Mouse (Mus musculus): Measurements from ENCODE around the gene Hmga1b. TPM values are rescaled to one million over a fixed set of nuclear protein-coding genes. Genes with fewer than 3 reads are reported as not detected.
"Not testable (repeated sequence)": the region's sequence is repeated elsewhere in the genome, so short reads cannot be mapped to it uniquely, and the experiment has no call there.

Gene Hmga1b
- polyA plus RNA-seq, 1 experiment from 2014 or later: 1.6 TPM

GRCm38 (mm10) chr11:120744121-120744701 lies 18.4 kb upstream of the Hmga1b start:
- no peak overlapping the region for H3K27ac ChIP-seq (ENCODE audit: low read depth)
- H3K4me2 ChIP-seq (ENCODE audit: low read depth, low read length): no peak overlapping the region
- H3K9me3 ChIP-seq (ENCODE audit: low read length): no peaks in the 10 kb centered on the region
- no peak overlapping the region for H3K4me3 ChIP-seq (ENCODE audit: low read depth, low read length)
- H3K4me1 ChIP-seq (ENCODE audit: insufficient read depth): no peaks in the 10 kb centered on the region
- TF ChIP-seq CTCF (IDR thresholded peaks at IDR 0.05; ENCODE audit: low read depth) (no peak), EP300 (IDR thresholded peaks at IDR 0.05; ENCODE audit: low read depth) (no peak)
- 66% methylated on average over 7 of the region's 7 CpGs for WGBS (ENCODE audit: insufficient replicate concordance)
- H3K27me3 ChIP-seq (ENCODE audit: insufficient read depth, low read length): no peaks in the 10 kb centered on the region
- H3K36me3 ChIP-seq (replicated peaks; ENCODE audit: insufficient read depth, low read length): no peaks in the 10 kb centered on the region
- no peak for DNase-seq
- H3K9ac ChIP-seq (replicated peaks): no peak overlapping the region
- ATAC-seq: no peak

- ATAC-seq (no peak), DNase-seq (no peak)
- Histone ChIP-seq H3K4me1 (ENCODE audit: insufficient read depth) (no peaks in the 10 kb centered on the region), H3K9ac (replicated peaks) (no peak overlapping the region), H3K36me3 (replicated peaks; ENCODE audit: insufficient read depth, low read length) (no peaks in the 10 kb centered on the region), H3K4me2 (ENCODE audit: low read depth, low read length) (no peak overlapping the region), H3K4me3 (ENCODE audit: low read depth, low read length) (no peak overlapping the region), H3K9me3 (ENCODE audit: low read length) (no peaks in the 10 kb centered on the region), H3K27ac (ENCODE audit: low read depth) (no peak overlapping the region), H3K27me3 (ENCODE audit: insufficient read depth, low read length) (no peaks in the 10 kb centered on the region)
- no peak for TF ChIP-seq CTCF (IDR thresholded peaks at IDR 0.05; ENCODE audit: low read depth)
- 54% methylated on average over 4 of the region's 4 CpGs for WGBS (ENCODE audit: insufficient replicate concordance)
Measured at GRCm38 (mm10) chr11:120747974-120748373, 14.6 kb upstream of the Hmga1b start.

GRCm38 (mm10) chr11:120749430-120749829 lies 13.2 kb upstream of the Hmga1b start:
- Histone ChIP-seq H3K9ac (replicated peaks) (no peak overlapping the region), H3K9me3 (ENCODE audit: low read length) (no peaks in the 10 kb centered on the region), H3K4me3 (ENCODE audit: low read depth, low read length) (no peak overlapping the region), H3K4me2 (ENCODE audit: low read depth, low read length) (no peak overlapping the region), H3K27ac (ENCODE audit: low read depth) (no peak overlapping the region), H3K4me1 (ENCODE audit: insufficient read depth) (no peaks in the 10 kb centered on the region), H3K36me3 (replicated peaks; ENCODE audit: insufficient read depth, low read length) (no peaks in the 10 kb centered on the region), H3K27me3 (ENCODE audit: insufficient read depth, low read length) (no peaks in the 10 kb centered on the region)
- DNase-seq: peak; percentile 45
- WGBS (ENCODE audit: insufficient replicate concordance): 50% methylated on average over 8 of the region's 8 CpGs
- peak; percentile 70 for TF ChIP-seq CTCF (IDR thresholded peaks at IDR 0.05; ENCODE audit: low read depth)
- no peak for TF ChIP-seq EP300 (IDR thresholded peaks at IDR 0.05; ENCODE audit: low read depth)
- ATAC-seq: no peak

- no peak overlapping the region for H3K4me3 ChIP-seq (ENCODE audit: low read depth, low read length)
- no peaks in the 10 kb centered on the region for H3K9me3 ChIP-seq (ENCODE audit: low read length)
- no peak overlapping the region for H3K4me2 ChIP-seq (ENCODE audit: low read depth, low read length)
- no peak overlapping the region for H3K9ac ChIP-seq (replicated peaks)
- no peak for DNase-seq
- H3K36me3 ChIP-seq (replicated peaks; ENCODE audit: insufficient read depth, low read length): no peaks in the 10 kb centered on the region
- no peaks in the 10 kb centered on the region for H3K4me1 ChIP-seq (ENCODE audit: insufficient read depth)
- no peak for ATAC-seq
- TF ChIP-seq CTCF (IDR thresholded peaks at IDR 0.05; ENCODE audit: low read depth) (no peak), EP300 (IDR thresholded peaks at IDR 0.05; ENCODE audit: low read depth) (no peak)
- H3K27me3 ChIP-seq (ENCODE audit: insufficient read depth, low read length): no peaks in the 10 kb centered on the region
- WGBS (ENCODE audit: insufficient replicate concordance): 72% methylated on average over 4 of the region's 4 CpGs
- no peak overlapping the region for H3K27ac ChIP-seq (ENCODE audit: low read depth)
Measured at GRCm38 (mm10) chr11:120751606-120752005, 11.0 kb upstream of the Hmga1b start.

GRCm38 (mm10) chr11:120760236-120760635 lies 2.4 kb upstream of the Hmga1b start:
- WGBS (ENCODE audit: insufficient replicate concordance): 81% methylated on average over 9 of the region's 9 CpGs
- no peaks in the 10 kb centered on the region for H3K36me3 ChIP-seq (replicated peaks; ENCODE audit: insufficient read depth, low read length)
- ATAC-seq: no peak
- H3K4me3 ChIP-seq (ENCODE audit: low read depth, low read length): no peak overlapping the region
- H3K27me3 ChIP-seq (ENCODE audit: insufficient read depth, low read length): 0 out of 2 replicates have a peak, but pooled peaks cover 4% of the 10 kb centered on the region
- TF ChIP-seq CTCF (IDR thresholded peaks at IDR 0.05; ENCODE audit: low read depth) (no peak), EP300 (IDR thresholded peaks at IDR 0.05; ENCODE audit: low read depth) (no peak)
- H3K9me3 ChIP-seq (ENCODE audit: low read length): peaks cover 15% of the 10 kb centered on the region
- no peak overlapping the region for H3K4me2 ChIP-seq (ENCODE audit: low read depth, low read length)
- no peak for DNase-seq
- H3K27ac ChIP-seq (ENCODE audit: low read depth): no peak overlapping the region
- H3K4me1 ChIP-seq (ENCODE audit: insufficient read depth): no peaks in the 10 kb centered on the region
- no peak overlapping the region for H3K9ac ChIP-seq (replicated peaks)

- TF ChIP-seq CTCF (IDR thresholded peaks at IDR 0.05; ENCODE audit: low read depth) (no peak), EP300 (IDR thresholded peaks at IDR 0.05; ENCODE audit: low read depth) (no peak)
- ATAC-seq (no peak), DNase-seq (no peak)
- Histone ChIP-seq H3K27me3 (ENCODE audit: insufficient read depth, low read length) (0 out of 2 replicates have a peak, but pooled peaks cover 4% of the 10 kb centered on the region), H3K4me3 (ENCODE audit: low read depth, low read length) (no peak overlapping the region), H3K9me3 (ENCODE audit: low read length) (peaks cover 15% of the 10 kb centered on the region), H3K36me3 (replicated peaks; ENCODE audit: insufficient read depth, low read length) (no peaks in the 10 kb centered on the region), H3K27ac (ENCODE audit: low read depth) (no peak overlapping the region), H3K4me2 (ENCODE audit: low read depth, low read length) (no peak overlapping the region), H3K4me1 (ENCODE audit: insufficient read depth) (no peaks in the 10 kb centered on the region), H3K9ac (replicated peaks) (no peak overlapping the region)
- 65% methylated on average over 14 of the region's 14 CpGs for WGBS (ENCODE audit: insufficient replicate concordance)
Measured at GRCm38 (mm10) chr11:120761811-120762671, 553 bp upstream of the Hmga1b start.

GRCm38 (mm10) chr11:120763121-120763999 lies 766 bp downstream of the Hmga1b start:
- WGBS (ENCODE audit: insufficient replicate concordance): 17% methylated on average over 7 of the region's 23 CpGs
- H3K4me2 ChIP-seq (ENCODE audit: low read depth, low read length); H3K4me3 ChIP-seq (ENCODE audit: low read depth, low read length); DNase-seq; H3K4me1 ChIP-seq (ENCODE audit: insufficient read depth); H3K36me3 ChIP-seq (replicated peaks; ENCODE audit: insufficient read depth, low read length); H3K27ac ChIP-seq (ENCODE audit: low read depth); ATAC-seq; H3K9ac ChIP-seq (replicated peaks); H3K27me3 ChIP-seq (ENCODE audit: insufficient read depth, low read length): not testable (repeated sequence)
- peaks cover 10% of the 10 kb centered on the region for H3K9me3 ChIP-seq (ENCODE audit: low read length)

GRCm38 (mm10) chr11:120767023-120767422 lies 4.4 kb downstream of the Hmga1b start:
- not testable (repeated sequence) for H3K9ac ChIP-seq (replicated peaks); H3K9me3 ChIP-seq (ENCODE audit: low read length); H3K4me1 ChIP-seq (ENCODE audit: insufficient read depth); H3K4me2 ChIP-seq (ENCODE audit: low read depth, low read length); H3K27ac ChIP-seq (ENCODE audit: low read depth); H3K4me3 ChIP-seq (ENCODE audit: low read depth, low read length); H3K36me3 ChIP-seq (replicated peaks; ENCODE audit: insufficient read depth, low read length); ATAC-seq; H3K27me3 ChIP-seq (ENCODE audit: insufficient read depth, low read length); DNase-seq
- 33% methylated on average over 4 of the region's 7 CpGs for WGBS (ENCODE audit: insufficient replicate concordance)

Measured in liver, postnatal 0 days (tissue).